Mouse (Mus musculus) hindbrain, embryonic 12.5 days (tissue): ENCODE data around the gene Pgap3. TPM values are rescaled to one million over a fixed set of nuclear protein-coding genes. Genes with fewer than 3 reads are reported as not detected.

ENCODE experiments used
- ATAC-seq: fragments of 200-750 bp; cut with Nextera tagmentation; 2 replicates; pipeline ENCODE4 v1.8.0; 2017; ENCODE audit warnings: moderate TSS enrichment; ENCODE audit not compliant: low FRiP score
- H3K27ac ChIP-seq: fragments of 300-500 bp; sonication (generic); 2 replicates; pipeline ENCODE4 v1.5.1; 2016; ENCODE audit warnings: mild to moderate bottlenecking
- H3K27me3 ChIP-seq: fragments of 300-500 bp; sonication (generic); 2 replicates; pipeline ENCODE4 v1.6.1; 2016; ENCODE audit warnings: mild to moderate bottlenecking
- H3K36me3 ChIP-seq: fragments of 300-500 bp; sonication (generic); 2 replicates; pipeline ENCODE4 v1.6.1; 2016; ENCODE audit warnings: mild to moderate bottlenecking
- H3K4me1 ChIP-seq: fragments of 300-500 bp; sonication (generic); 2 replicates; pipeline ENCODE4 v1.6.1; 2016
- H3K4me2 ChIP-seq: fragments of 300-500 bp; sonication (generic); replicated peaks from 2 replicates; pipeline ENCODE4 v1.6.1; 2016; ENCODE audit warnings: mild to moderate bottlenecking
- H3K4me3 ChIP-seq: fragments of 300-500 bp; sonication (generic); 2 replicates; pipeline ENCODE4 v1.5.1; 2016; ENCODE audit warnings: mild to moderate bottlenecking
- H3K9ac ChIP-seq: fragments of 300-500 bp; sonication (generic); 2 replicates; pipeline ENCODE4 v1.6.1; 2016; ENCODE audit warnings: mild to moderate bottlenecking, moderate library complexity
- H3K9me3 ChIP-seq: fragments of 300-500 bp; sonication (generic); replicated peaks from 2 replicates; pipeline ENCODE4 v1.6.1; 2016; ENCODE audit warnings: mild to moderate bottlenecking
- WGBS: fragments of 180-500 bp; shearing (Covaris S2); methylation state at CpG from one replicate; pipeline ENCODE4 v1.1.7; 2016; 5-methylcytosine and 5-hydroxymethylcytosine counted together
- polyA plus RNA-seq: library from polyadenylated mRNA; unstranded; fragments of >200 nt; fragmentation: Nextera tagmentation; extraction: Ambion mirVana; gene quantifications from 2 replicates; pipeline ENCODE4 v1.2.1, GENCODE M21; 2016

Gene Pgap3
- polyA plus RNA-seq, 1 experiment from 2014 or later: 9.1 TPM

GRCm38 (mm10) chr11:98408872-98409271 lies 8.6 kb upstream of the Pgap3 start:
- H3K4me3 ChIP-seq: no peak overlapping the region
- WGBS: 41% methylated on average over 8 of the region's 8 CpGs
- H3K9me3 ChIP-seq: no peaks in the 10 kb centered on the region
- peak overlapping the region; percentile 32; the same call in 1 of the 2 replicates for H3K27ac ChIP-seq
- peak overlapping the region; percentile 24 for H3K9ac ChIP-seq
- peaks cover 35% of the 10 kb centered on the region for H3K4me1 ChIP-seq
- peaks cover 31% of the 10 kb centered on the region for H3K27me3 ChIP-seq
- peak overlapping the region; percentile 38 for H3K4me2 ChIP-seq
- H3K36me3 ChIP-seq: no peaks in the 10 kb centered on the region
- ATAC-seq: no peak

- Histone ChIP-seq H3K27me3 (peaks cover 31% of the 10 kb centered on the region), H3K36me3 (no peaks in the 10 kb centered on the region), H3K9me3 (no peaks in the 10 kb centered on the region), H3K4me3 (no peak overlapping the region), H3K4me2 (no peak overlapping the region), H3K4me1 (peaks cover 14% of the 10 kb centered on the region), H3K9ac (no peak overlapping the region), H3K27ac (no peak overlapping the region)
- 74% methylated on average over 6 of the region's 6 CpGs for WGBS
- no peak for ATAC-seq
Observed at GRCm38 (mm10) chr11:98406621-98407020, 6.3 kb upstream of the Pgap3 start.

GRCm38 (mm10) chr11:98400816-98401215 lies 526 bp upstream of the Pgap3 start:
- Histone ChIP-seq H3K9ac (peak overlapping the region; percentile 67), H3K9me3 (no peaks in the 10 kb centered on the region), H3K27ac (peak overlapping the region; percentile 98), H3K4me3 (peak overlapping the region; percentile 74), H3K4me2 (peak overlapping the region; percentile 72), H3K4me1 (peaks cover 10% of the 10 kb centered on the region), H3K36me3 (0 out of 2 replicates have a peak, but pooled peaks cover 3% of the 10 kb centered on the region), H3K27me3 (peaks cover 19% of the 10 kb centered on the region)
- ATAC-seq: no peak
- WGBS: 69% methylated on average over 3 of the region's 3 CpGs

DNA sequence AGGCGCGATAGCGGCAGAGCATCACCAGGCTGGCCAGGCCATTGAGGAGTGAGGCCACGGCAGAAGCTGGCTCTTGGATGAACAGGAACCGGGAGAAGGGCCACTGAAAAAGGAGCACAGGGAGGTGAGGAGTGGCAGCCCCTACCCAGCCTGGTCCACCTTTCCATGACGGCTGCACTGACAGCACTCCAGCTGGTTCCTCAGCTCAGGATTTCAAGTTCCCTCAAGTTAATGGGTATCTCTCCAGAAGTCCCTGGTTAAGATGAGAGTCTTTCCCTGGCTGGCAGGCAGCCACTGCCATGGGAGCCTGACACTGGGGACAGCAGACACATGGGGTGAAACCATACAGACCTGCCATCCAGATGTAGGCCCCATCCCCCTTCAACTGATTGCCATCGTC lies 2.3 kb downstream of the Pgap3 start:
- Histone ChIP-seq H3K9me3 (no peaks in the 10 kb centered on the region), H3K9ac (no peak overlapping the region), H3K4me2 (no peak overlapping the region), H3K36me3 (0 out of 2 replicates have a peak, but pooled peaks cover 3% of the 10 kb centered on the region), H3K4me3 (no peak overlapping the region), H3K27ac (no peak overlapping the region), H3K27me3 (peaks cover 16% of the 10 kb centered on the region), H3K4me1 (peaks cover 23% of the 10 kb centered on the region)
- no peak for ATAC-seq
- WGBS: 94% methylated on average over 7 of the region's 7 CpGs

DNA sequence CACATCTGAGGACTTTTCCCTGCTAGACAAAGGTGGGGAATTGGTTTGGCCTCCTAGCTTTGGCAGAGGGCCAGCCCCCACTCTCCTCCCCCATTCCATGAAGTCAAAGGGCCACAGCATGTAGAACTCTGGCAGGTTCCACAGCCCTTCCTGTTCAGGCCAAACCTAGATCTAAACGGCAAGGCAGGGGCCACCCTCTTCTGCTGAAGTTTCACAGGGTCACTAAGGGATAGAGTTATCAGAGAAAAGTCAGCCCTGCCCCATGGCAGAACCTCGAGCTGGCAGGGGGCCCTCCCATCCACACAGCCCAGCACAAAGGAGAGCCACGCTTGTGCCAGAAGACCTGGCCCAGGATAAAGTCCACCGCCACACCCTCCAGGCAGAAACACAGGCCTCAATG lies 5.2 kb downstream of the Pgap3 start:
- no peak overlapping the region for H3K4me2 ChIP-seq
- H3K4me3 ChIP-seq: no peak overlapping the region
- no peak for ATAC-seq
- WGBS: 65% methylated on average over 4 of the region's 4 CpGs
- H3K4me1 ChIP-seq: peaks cover 26% of the 10 kb centered on the region
- H3K36me3 ChIP-seq: 0 out of 2 replicates have a peak, but pooled peaks cover 3% of the 10 kb centered on the region
- peaks cover 36% of the 10 kb centered on the region for H3K27me3 ChIP-seq
- no peaks in the 10 kb centered on the region for H3K9me3 ChIP-seq
- no peak overlapping the region for H3K27ac ChIP-seq
- no peak overlapping the region for H3K9ac ChIP-seq

GRCm38 (mm10) chr11:98394301-98394700 lies 6.0 kb downstream of the Pgap3 start:
- Histone ChIP-seq H3K27ac (no peak overlapping the region), H3K36me3 (0 out of 2 replicates have a peak, but pooled peaks cover 3% of the 10 kb centered on the region), H3K27me3 (peaks cover 38% of the 10 kb centered on the region), H3K9me3 (no peaks in the 10 kb centered on the region), H3K4me1 (peaks cover 20% of the 10 kb centered on the region), H3K4me2 (no peak overlapping the region), H3K9ac (no peak overlapping the region), H3K4me3 (no peak overlapping the region)
- WGBS: 60% methylated on average over 6 of the region's 6 CpGs
- no peak for ATAC-seq

- H3K4me2 ChIP-seq: no peak overlapping the region
- 0 out of 2 replicates have a peak overlapping the region, but pooled peaks have one; percentile 38 for H3K9ac ChIP-seq
- no peak overlapping the region for H3K27ac ChIP-seq
- peaks cover 20% of the 10 kb centered on the region for H3K4me1 ChIP-seq
- H3K27me3 ChIP-seq: peaks cover 44% of the 10 kb centered on the region
- H3K36me3 ChIP-seq: 0 out of 2 replicates have a peak, but pooled peaks cover 3% of the 10 kb centered on the region
- no peak overlapping the region for H3K4me3 ChIP-seq
- no peaks in the 10 kb centered on the region for H3K9me3 ChIP-seq
- WGBS: 68% methylated on average over 6 of the region's 6 CpGs
- ATAC-seq: no peak
Observed at GRCm38 (mm10) chr11:98393317-98393716, 7.0 kb downstream of the Pgap3 start.

DNA sequence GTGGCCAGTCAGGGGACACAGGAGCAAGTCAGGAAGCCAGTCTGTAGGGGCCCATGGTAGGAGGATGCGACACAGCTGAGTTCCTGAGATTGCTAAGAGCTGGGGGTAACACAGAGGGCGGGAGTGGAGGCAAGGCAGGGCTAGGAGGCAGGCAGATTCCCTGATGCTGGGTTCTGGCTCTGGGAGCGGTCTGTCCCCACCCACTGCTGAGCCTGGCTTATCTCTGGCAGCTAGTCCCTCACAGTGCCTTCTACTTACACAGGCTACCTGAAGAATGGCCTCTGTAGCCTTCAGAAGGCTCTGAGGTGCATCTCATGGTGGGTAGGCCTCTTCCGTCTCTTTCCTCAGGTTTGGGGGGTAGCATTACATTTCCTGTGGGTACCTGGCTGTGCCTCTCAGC lies 7.6 kb downstream of the Pgap3 start:
- Histone ChIP-seq H3K9ac (no peak overlapping the region), H3K27me3 (peaks cover 49% of the 10 kb centered on the region), H3K27ac (no peak overlapping the region), H3K4me2 (no peak overlapping the region), H3K4me3 (no peak overlapping the region), H3K9me3 (no peaks in the 10 kb centered on the region), H3K36me3 (0 out of 2 replicates have a peak, but pooled peaks cover under 1% of the 10 kb centered on the region), H3K4me1 (peaks cover 22% of the 10 kb centered on the region)
- WGBS: 42% methylated on average over 4 of the region's 4 CpGs
- ATAC-seq: no peak

DNA sequence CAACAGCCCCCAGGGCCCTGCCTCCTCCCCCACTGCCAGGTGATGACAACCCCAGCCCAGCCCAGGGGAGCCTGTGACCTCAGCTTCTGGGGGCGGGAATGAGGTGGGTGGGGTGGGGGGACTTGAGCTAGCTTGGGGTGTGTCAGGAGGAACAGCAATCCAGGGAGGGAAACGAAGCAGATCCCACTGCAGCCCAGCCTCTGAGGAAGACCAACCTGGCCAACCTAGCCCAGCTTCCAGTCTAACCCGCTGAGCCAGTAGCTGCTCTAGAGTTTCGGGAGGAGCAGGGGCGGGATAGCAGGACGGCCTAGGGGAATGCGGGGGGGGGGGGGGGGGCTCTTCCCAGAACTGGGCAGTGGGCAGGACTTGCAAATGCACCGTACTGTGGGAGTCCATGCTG lies 8.3 kb downstream of the Pgap3 start:
- no peak for ATAC-seq
- peaks cover 24% of the 10 kb centered on the region for H3K4me1 ChIP-seq
- H3K36me3 ChIP-seq: no peaks in the 10 kb centered on the region
- H3K27me3 ChIP-seq: peaks cover 54% of the 10 kb centered on the region
- 10% methylated on average over 7 of the region's 8 CpGs for WGBS
- H3K4me3 ChIP-seq: no peak overlapping the region
- H3K9me3 ChIP-seq: no peaks in the 10 kb centered on the region
- H3K9ac ChIP-seq: no peak overlapping the region
- no peak overlapping the region for H3K27ac ChIP-seq
- no peak overlapping the region for H3K4me2 ChIP-seq

DNA sequence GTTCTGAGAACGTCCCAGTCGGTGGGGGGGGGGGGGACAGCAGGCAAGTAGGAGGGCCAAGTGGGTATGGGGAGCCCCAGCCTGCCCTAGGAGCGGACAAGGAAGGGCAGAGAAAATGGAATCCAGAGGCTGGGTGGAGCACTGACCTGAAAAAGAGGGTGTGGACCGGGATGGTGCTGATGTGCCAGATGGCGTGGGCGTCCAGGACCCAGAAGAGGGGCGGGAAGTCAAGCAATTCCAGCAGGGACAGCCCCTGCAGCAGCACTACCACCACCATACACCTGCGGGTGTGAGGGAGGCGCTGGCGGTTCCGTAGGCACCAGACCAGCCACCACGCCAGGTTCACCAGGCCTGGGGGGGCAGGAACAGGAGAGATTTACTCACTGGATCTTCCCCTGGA lies 10.1 kb downstream of the Pgap3 start:
- Histone ChIP-seq H3K9ac (no peak overlapping the region), H3K27ac (no peak overlapping the region), H3K9me3 (no peaks in the 10 kb centered on the region), H3K4me2 (no peak overlapping the region), H3K4me3 (no peak overlapping the region), H3K4me1 (peaks cover 27% of the 10 kb centered on the region), H3K27me3 (peaks cover 73% of the 10 kb centered on the region), H3K36me3 (no peaks in the 10 kb centered on the region)
- no peak for ATAC-seq
- WGBS: 71% methylated on average over 10 of the region's 12 CpGs

DNA sequence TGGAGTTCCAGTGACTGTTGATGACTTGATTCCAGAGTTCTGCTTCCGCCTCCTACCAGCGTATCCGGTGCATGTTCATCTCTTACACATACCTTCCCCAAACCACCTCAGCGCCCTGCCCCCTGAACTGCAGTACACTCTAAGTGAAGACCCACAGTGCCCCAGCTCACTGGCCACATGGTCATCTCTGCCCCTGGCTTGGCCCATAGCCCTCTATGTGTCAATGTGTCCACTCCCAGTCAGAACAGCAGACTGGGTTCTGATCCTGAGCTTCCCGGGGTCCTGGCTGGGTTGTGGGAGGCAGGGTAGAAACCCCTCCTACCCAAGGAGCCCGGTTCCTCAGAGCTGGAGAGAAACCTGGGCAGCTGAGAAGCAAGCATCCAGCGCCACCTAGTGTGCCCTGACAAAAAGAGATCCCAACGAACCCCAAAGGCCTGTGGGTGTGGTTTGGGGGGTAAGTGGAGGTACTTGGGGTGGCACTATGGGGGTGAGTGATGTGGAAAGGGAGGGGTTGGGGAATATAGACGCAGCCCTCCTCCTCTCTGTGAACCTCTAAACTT lies 11.0 kb downstream of the Pgap3 start:
- Histone ChIP-seq H3K4me2 (no peak overlapping the region), H3K36me3 (no peaks in the 10 kb centered on the region), H3K9me3 (no peaks in the 10 kb centered on the region), H3K4me3 (no peak overlapping the region), H3K27me3 (peaks cover 81% of the 10 kb centered on the region), H3K27ac (no peak overlapping the region), H3K4me1 (peaks cover 30% of the 10 kb centered on the region), H3K9ac (0 out of 2 replicates have a peak overlapping the region, but pooled peaks have one; percentile 32)
- no peak for ATAC-seq
- whole genome bisulfite sequencing: 21% methylated on average over 9 of the region's 9 CpGs

DNA sequence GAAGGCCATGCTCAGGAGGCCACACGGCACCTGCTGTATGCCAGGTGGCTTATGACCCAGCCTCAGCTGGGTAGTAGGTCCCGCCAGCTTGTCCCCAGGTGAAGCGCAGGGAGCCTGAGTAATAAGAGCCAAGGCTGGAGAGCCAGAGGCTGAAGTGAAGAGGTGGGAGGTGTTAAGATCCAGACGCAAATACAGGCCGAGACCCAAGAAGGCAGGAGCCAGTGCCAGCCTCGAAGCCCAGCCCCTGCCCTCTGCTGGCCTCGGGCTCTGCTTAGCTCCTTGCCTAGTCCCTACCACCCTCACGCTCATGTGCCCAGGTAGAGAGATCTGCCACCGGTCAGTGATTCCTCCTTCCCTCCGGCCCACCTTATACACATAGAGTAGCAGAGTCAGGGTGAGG lies 12.0 kb downstream of the Pgap3 start:
- peaks cover 21% of the 10 kb centered on the region for H3K4me1 ChIP-seq
- no peaks in the 10 kb centered on the region for H3K9me3 ChIP-seq
- WGBS: 79% methylated on average over 10 of the region's 10 CpGs
- peaks cover 87% of the 10 kb centered on the region for H3K27me3 ChIP-seq
- H3K4me3 ChIP-seq: no peak overlapping the region
- ATAC-seq: no peak
- no peak overlapping the region for H3K4me2 ChIP-seq
- no peak overlapping the region for H3K27ac ChIP-seq
- no peaks in the 10 kb centered on the region for H3K36me3 ChIP-seq
- H3K9ac ChIP-seq: no peak overlapping the region

GRCm38 (mm10) chr11:98387056-98387577 lies 13.2 kb downstream of the Pgap3 start:
- Histone ChIP-seq H3K4me2 (peak overlapping the region; percentile 23; the same call in 1 of the 2 replicates), H3K27ac (no peak overlapping the region), H3K9ac (no peak overlapping the region), H3K36me3 (no peaks in the 10 kb centered on the region), H3K4me3 (no peak overlapping the region), H3K9me3 (no peaks in the 10 kb centered on the region), H3K27me3 (peaks cover 77% of the 10 kb centered on the region), H3K4me1 (peaks cover 14% of the 10 kb centered on the region; the same call in 1 of the 2 replicates)
- ATAC-seq: no peak
- WGBS: 59% methylated on average over 14 of the region's 14 CpGs
